8 mouse cellular contexts compared by ENCODE assay signal in the genomic region with DNA sequence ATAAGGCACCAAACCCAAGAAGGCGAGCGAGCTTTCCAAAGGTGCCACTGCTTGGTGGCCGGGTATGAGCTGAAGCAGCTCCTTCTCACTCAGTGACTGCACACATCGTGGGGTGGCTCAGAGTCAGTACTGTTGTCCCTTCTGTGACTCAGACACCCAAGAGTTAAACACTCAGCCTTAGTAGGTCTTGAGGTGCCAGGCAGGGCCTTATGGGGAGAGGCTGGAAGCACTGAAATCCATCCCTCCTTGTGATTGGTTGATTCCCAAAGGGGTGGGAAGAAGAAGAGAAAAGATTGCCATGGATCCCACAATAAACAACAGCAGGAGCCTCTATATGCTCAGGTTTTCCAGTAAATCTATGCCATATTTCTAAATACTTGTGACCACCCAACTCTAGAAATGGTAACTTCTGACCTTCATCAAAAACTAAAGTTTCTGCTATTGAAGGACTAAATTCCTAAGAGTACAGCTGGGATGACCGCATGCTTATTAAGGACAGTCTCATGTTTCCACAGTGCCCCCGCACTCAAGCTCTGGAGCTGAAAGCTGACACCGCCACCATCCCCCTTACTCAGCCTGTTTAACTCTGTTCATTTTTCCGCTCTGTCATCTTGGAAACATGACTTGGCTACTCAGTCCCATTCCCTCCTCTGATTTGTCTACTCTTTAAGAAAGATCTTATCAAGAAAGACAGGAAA.
A peak's percentile ranks its signal among the peaks of the same experiment; 100 is the strongest.
DNase-seq lines count a peak whose midpoint lies in the region; ATAC-seq and TF ChIP-seq lines count a peak whose summit lies in the region.

No protein-coding gene starts in this region.

- H3K4me1 ChIP-seq in kidney, embryonic 14.5 days (ENCODE audit: control insufficient read depth, insufficient read depth, low read length) = peaks cover 34% of the 10 kb centered on the region
- peaks cover 70% of the 10 kb centered on the region for H3K4me1 ChIP-seq in limb, embryonic 12.5 days (replicated peaks)

- peak overlapping the region; percentile 25; the same call in 1 of the 2 replicates for H3K4me2 ChIP-seq in kidney, embryonic 14.5 days (replicated peaks; ENCODE audit: low read depth, low read length)
- H3K4me2 ChIP-seq in limb, embryonic 12.5 days = peak overlapping the region; percentile 45

- no peaks in the 10 kb centered on the region for H3K9me3 ChIP-seq in kidney, embryonic 14.5 days (ENCODE audit: control insufficient read depth, low read length)
- no peaks in the 10 kb centered on the region for H3K9me3 ChIP-seq in limb, embryonic 12.5 days

- H3K9ac ChIP-seq in kidney, embryonic 14.5 days (ENCODE audit: low read depth, low read length) = 0 out of 2 replicates have a peak overlapping the region, but pooled peaks have one; percentile 18
- no peak overlapping the region for H3K9ac ChIP-seq in limb, embryonic 12.5 days (replicated peaks)

- DNase-seq in kidney, postnatal 36 days = no peak
- peak; percentile 89 for DNase-seq in NIH3T3 (ENCODE audit: low read depth)
- peak; percentile 79 for DNase-seq in gastrocnemius, adult 2 months
- DNase-seq in cerebellum, adult 9-10 months = no peak
- DNase-seq in layer of hippocampus, adult 11-12 months (ENCODE audit: low spot score) = no peak

- peak overlapping the region; percentile 81 for H3K27ac ChIP-seq in kidney, embryonic 14.5 days (ENCODE audit: low read depth, low read length)
- peak overlapping the region; percentile 95 for H3K27ac ChIP-seq in gastrocnemius, adult 2 months
- H3K27ac ChIP-seq in limb, embryonic 12.5 days = peak overlapping the region; percentile 89

- 27% methylated on average over 8 of the region's 8 CpGs for WGBS in kidney, embryonic 14.5 days
- 27% methylated on average over 8 of the region's 8 CpGs for WGBS in limb, embryonic 12.5 days

- intact Hi-C loops in gastrocnemius, adult 2 months (cut with DNase I) = loop anchor here (2.0 to 5.0 kb wide), 2 partner anchors 52 to 192 kb away; no protein-coding TSS in a partner anchor

- ATAC-seq in kidney, embryonic 14.5 days (ENCODE audit: low FRiP score, low TSS enrichment) = peak; percentile 90
- peak; percentile 91 for ATAC-seq in limb, embryonic 12.5 days (ENCODE audit: insufficient number of reproducible peaks, insufficient read depth, low FRiP score, low TSS enrichment, low read depth)
- no peak for ATAC-seq in erythroblast, adult 5-6 weeks (replicated peaks; ENCODE audit: low FRiP score, poor library complexity, severe bottlenecking)

- no peak overlapping the region for H3K4me3 ChIP-seq in kidney, embryonic 14.5 days (ENCODE audit: low read length)
- peak overlapping the region; percentile 66 for H3K4me3 ChIP-seq in gastrocnemius, adult 2 months
- H3K4me3 ChIP-seq in limb, embryonic 12.5 days (replicated peaks) = no peak overlapping the region

- no peaks in the 10 kb centered on the region for H3K36me3 ChIP-seq in kidney, embryonic 14.5 days (ENCODE audit: control insufficient read depth, insufficient read depth, low read length)
- no peaks in the 10 kb centered on the region for H3K36me3 ChIP-seq in limb, embryonic 12.5 days

- no peak for TF ChIP-seq CTCF in gastrocnemius, adult 2 months (IDR thresholded peaks at IDR 0.05)

- H3K27me3 ChIP-seq in kidney, embryonic 14.5 days (ENCODE audit: control insufficient read depth, insufficient read depth, low read length) = no peaks in the 10 kb centered on the region
- no peaks in the 10 kb centered on the region for H3K27me3 ChIP-seq in limb, embryonic 12.5 days

Comparison
In these comparisons a context has a peak if more than half of its experiments do, and no peak if none do; other contexts are left out.
1. DNase-seq: peak in NIH3T3 (single experiment) and gastrocnemius, adult 2 months (single experiment); none in kidney, postnatal 36 days (0 of 2), cerebellum, adult 9-10 months (single experiment) and layer of hippocampus, adult 11-12 months (single experiment).
2. Peak in every context shown above with its lines, with median percentiles within 50 percentile points of each other: H3K27ac ChIP-seq.